Mouse (Mus musculus) liver, embryonic 16.5 days (tissue): Measurements from ENCODE around the gene Slc38a9. TPM values are rescaled to one million over a fixed set of nuclear protein-coding genes. Genes with fewer than 3 reads are reported as not detected.

Source experiments
- ATAC-seq: fragments of 200-750 bp; cut with Nextera tagmentation; 2 replicates; pipeline ENCODE4 v1.8.0; 2017; ENCODE audit warnings: low read depth, mild to moderate bottlenecking, moderate number of reproducible peaks, moderate library complexity
- H3K27ac ChIP-seq: fragments of 300-500 bp; sonication (generic); 2 replicates; pipeline ENCODE4 v1.5.1; 2014; ENCODE audit warnings: mild to moderate bottlenecking, low read length
- H3K27me3 ChIP-seq: fragments of 300-500 bp; sonication (generic); 2 replicates; pipeline ENCODE4 v1.6.1; 2014; ENCODE audit warnings: low read depth, low read length, mixed read lengths; ENCODE audit not compliant: control insufficient read depth, insufficient read depth
- H3K36me3 ChIP-seq: fragments of 300-500 bp; sonication (generic); 2 replicates; pipeline ENCODE4 v1.6.1; 2014; ENCODE audit warnings: mild to moderate bottlenecking; ENCODE audit not compliant: control insufficient read depth, insufficient read depth
- H3K4me1 ChIP-seq: fragments of 300-500 bp; sonication (generic); 2 replicates; pipeline ENCODE4 v1.6.1; 2014; ENCODE audit warnings: low read depth, low read length, mixed read lengths; ENCODE audit not compliant: control insufficient read depth
- H3K4me2 ChIP-seq: fragments of 300-500 bp; sonication (generic); 2 replicates; pipeline ENCODE4 v1.6.1; 2014; ENCODE audit warnings: low read depth, low read length, mixed read lengths
- H3K4me3 ChIP-seq: fragments of 300-500 bp; sonication (generic); 2 replicates; pipeline ENCODE4 v1.5.1; 2014; ENCODE audit warnings: low read depth, mild to moderate bottlenecking, low read length
- H3K9ac ChIP-seq: fragments of 300-500 bp; sonication (generic); 2 replicates; pipeline ENCODE4 v1.6.1; 2014; ENCODE audit warnings: low read depth, low read length
- H3K9me3 ChIP-seq: fragments of 300-500 bp; sonication (generic); replicated peaks from 2 replicates; pipeline ENCODE4 v1.6.1; 2016; ENCODE audit warnings: low read length; ENCODE audit not compliant: control insufficient read depth
- WGBS: fragments of 180-500 bp; shearing (Covaris S2); extraction: QIAGEN DNeasy Blood & Tissue Kit; methylation state at CpG from one replicate; pipeline ENCODE4 v1.1.7; 2014; ENCODE audit not compliant: insufficient replicate concordance; 5-methylcytosine and 5-hydroxymethylcytosine counted together
- polyA plus RNA-seq: library from polyadenylated mRNA; unstranded; fragments of >200 nt; fragmentation: Nextera tagmentation; extraction: Ambion mirVana; gene quantifications from 2 replicates; pipeline ENCODE4 v1.2.1, GENCODE M21; 2015

The Slc38a9 gene
- polyA plus RNA-seq, 1 experiment from 2014 or later = 14.6 TPM

GRCm38 (mm10) chr13:112785305-112785704 is 124.8 kb downstream of the Slc38a9 start:
- H3K4me3 ChIP-seq = no peak overlapping the region
- no peak overlapping the region for H3K4me2 ChIP-seq
- H3K4me1 ChIP-seq = no peaks in the 10 kb centered on the region
- H3K9ac ChIP-seq = no peak overlapping the region
- WGBS = 69% methylated on average over 7 of the region's 7 CpGs
- no peak overlapping the region for H3K27ac ChIP-seq
- no peak for ATAC-seq
- H3K27me3 ChIP-seq = no peaks in the 10 kb centered on the region
- H3K36me3 ChIP-seq = no peaks in the 10 kb centered on the region
- H3K9me3 ChIP-seq = no peaks in the 10 kb centered on the region

GRCm38 (mm10) chr13:112786142-112786541 is 125.6 kb downstream of the Slc38a9 start:
- Histone ChIP-seq H3K36me3 (no peaks in the 10 kb centered on the region), H3K9me3 (no peaks in the 10 kb centered on the region), H3K4me1 (no peaks in the 10 kb centered on the region), H3K27ac (no peak overlapping the region), H3K4me3 (no peak overlapping the region), H3K4me2 (no peak overlapping the region), H3K27me3 (no peaks in the 10 kb centered on the region), H3K9ac (no peak overlapping the region)
- 46% methylated on average over 3 of the region's 3 CpGs for WGBS
- ATAC-seq = no peak

GRCm38 (mm10) chr13:112786942-112787533 is 126.5 kb downstream of the Slc38a9 start:
- no peak overlapping the region for H3K9ac ChIP-seq
- H3K4me3 ChIP-seq = no peak overlapping the region
- H3K9me3 ChIP-seq = no peaks in the 10 kb centered on the region
- no peak overlapping the region for H3K27ac ChIP-seq
- no peak overlapping the region for H3K4me2 ChIP-seq
- 66% methylated on average over 10 of the region's 10 CpGs for WGBS
- H3K27me3 ChIP-seq = no peaks in the 10 kb centered on the region
- no peaks in the 10 kb centered on the region for H3K4me1 ChIP-seq
- no peak for ATAC-seq
- H3K36me3 ChIP-seq = no peaks in the 10 kb centered on the region

Other genes with a start within 250 kb of the Slc38a9 start
- gene Il6st, start 196.7 kb upstream of the Slc38a9 start, polyA plus RNA-seq = 6.2 and 7.9 TPM in 2 replicates
- 0.04 and 0.07 TPM in 2 replicates for gene Il31ra, start 66.4 kb upstream of the Slc38a9 start, polyA plus RNA-seq
- 0.14 and 0.22 TPM in 2 replicates for gene Ddx4, start 8.3 kb upstream of the Slc38a9 start, polyA plus RNA-seq
- 42.6 and 44.4 TPM in 2 replicates for gene Plpp1, start 140.0 kb downstream of the Slc38a9 start, polyA plus RNA-seq